Mouse (Mus musculus) forebrain, embryonic 10.5 days (tissue): ENCODE measurements around the gene Nxf7. TPM values are rescaled to one million over a fixed set of nuclear protein-coding genes. Genes with fewer than 3 reads are reported as not detected.
"Not testable (repeated sequence)": the region's sequence is repeated elsewhere in the genome, so short reads cannot be mapped to it uniquely, and the experiment has no call there.

Source experiments
- DNase-seq: peaks from one replicate; pipeline ENCODE4 v3.0.0-alpha.2; 2017; ENCODE audit warnings: low spot score; ENCODE audit errors: extremely low spot score
- H3K27ac ChIP-seq: fragments of 300-500 bp; sonication (generic); 2 replicates; pipeline ENCODE4 v1.5.1; 2016; ENCODE audit warnings: mild to moderate bottlenecking
- H3K27me3 ChIP-seq: fragments of 300-500 bp; sonication (generic); 2 replicates; pipeline ENCODE4 v1.6.1; 2016; ENCODE audit warnings: mild to moderate bottlenecking; ENCODE audit not compliant: poor library complexity, severe bottlenecking
- H3K36me3 ChIP-seq: fragments of 300-500 bp; sonication (generic); replicated peaks from 2 replicates; pipeline ENCODE4 v1.6.1; 2016; ENCODE audit warnings: mild to moderate bottlenecking, moderate library complexity
- H3K4me1 ChIP-seq: fragments of 300-500 bp; sonication (generic); 2 replicates; pipeline ENCODE4 v1.6.1; 2016
- H3K4me3 ChIP-seq: fragments of 300-500 bp; sonication (generic); 2 replicates; pipeline ENCODE4 v1.5.1; 2016; ENCODE audit warnings: mild to moderate bottlenecking, moderate library complexity
- H3K9me3 ChIP-seq: fragments of 300-500 bp; sonication (generic); 2 replicates; pipeline ENCODE4 v1.6.1; 2016; ENCODE audit warnings: mild to moderate bottlenecking, moderate library complexity
- WGBS: fragments of 180-500 bp; shearing (Covaris S2); methylation state at CpG from one replicate; pipeline ENCODE4 v1.1.7; 2016; 5-methylcytosine and 5-hydroxymethylcytosine counted together
- polyA plus RNA-seq: library from polyadenylated mRNA; unstranded; fragments of >200 nt; fragmentation: Nextera tagmentation; extraction: Ambion mirVana; gene quantifications from 2 replicates; pipeline ENCODE4 v1.2.1, GENCODE M21; 2016

Nxf7 gene
- not detected in 2 replicates for polyA plus RNA-seq

GRCm38 (mm10) chrX:135598677-135599076 lies at the start of gene Nxf7:
Nxf7 (minus strand) TSS chrX:135598777.
- no peak for DNase-seq
- no peak within 1 kb of the TSS for H3K4me3 ChIP-seq
- WGBS = 79% methylated on average over 2 of the region's 2 CpGs

DNA sequence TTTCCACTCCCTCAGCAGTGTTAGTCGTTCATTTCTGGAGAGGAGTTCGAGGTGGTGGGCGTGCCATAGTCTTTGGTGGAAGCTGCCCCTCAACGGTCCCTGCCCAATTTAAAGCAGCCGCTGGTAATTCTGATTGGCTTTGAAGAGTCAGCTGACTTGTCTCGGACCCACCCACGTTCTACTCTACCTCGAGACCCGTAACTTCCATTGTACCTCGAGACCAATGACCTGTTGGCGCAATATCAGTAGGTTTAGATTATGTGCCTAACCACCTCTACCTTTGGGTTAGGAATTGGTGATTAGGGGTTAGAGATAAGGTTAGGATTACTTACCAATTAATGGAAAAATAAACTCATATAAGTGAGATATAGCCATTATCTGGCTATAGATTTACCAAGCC lies 29.0 kb upstream of the Nxf7 start, which contains the start of gene Prame:
Gene Prame (minus strand): TSS at position 101 of the 400 bp plus-strand sequence.
- Histone ChIP-seq H3K9me3 (no peaks in the 10 kb centered on the region), H3K4me1 (no peaks in the 10 kb centered on the region), H3K4me3 (no peak within 1 kb of the TSS), H3K36me3 (no peaks in the 10 kb centered on the region), H3K27ac (no peak within 1 kb of the TSS), H3K27me3 (0 out of 2 replicates have a peak, but pooled peaks cover 2% of the 10 kb centered on the region)
- no peak for DNase-seq
- 91% methylated on average over 11 of the region's 11 CpGs for WGBS

More at GRCm38 (mm10) chrX:135598677-135599076, at the start of gene Nxf7:
- Histone ChIP-seq H3K9me3 (peaks cover 12% of the 10 kb centered on the region; the same call in 1 of the 2 replicates), H3K36me3 (no peaks in the 10 kb centered on the region), H3K27me3 (no peaks in the 10 kb centered on the region; the same call in 1 of the 2 replicates), H3K27ac (no peak within 1 kb of the TSS), H3K4me1 (no peaks in the 10 kb centered on the region)

DNA sequence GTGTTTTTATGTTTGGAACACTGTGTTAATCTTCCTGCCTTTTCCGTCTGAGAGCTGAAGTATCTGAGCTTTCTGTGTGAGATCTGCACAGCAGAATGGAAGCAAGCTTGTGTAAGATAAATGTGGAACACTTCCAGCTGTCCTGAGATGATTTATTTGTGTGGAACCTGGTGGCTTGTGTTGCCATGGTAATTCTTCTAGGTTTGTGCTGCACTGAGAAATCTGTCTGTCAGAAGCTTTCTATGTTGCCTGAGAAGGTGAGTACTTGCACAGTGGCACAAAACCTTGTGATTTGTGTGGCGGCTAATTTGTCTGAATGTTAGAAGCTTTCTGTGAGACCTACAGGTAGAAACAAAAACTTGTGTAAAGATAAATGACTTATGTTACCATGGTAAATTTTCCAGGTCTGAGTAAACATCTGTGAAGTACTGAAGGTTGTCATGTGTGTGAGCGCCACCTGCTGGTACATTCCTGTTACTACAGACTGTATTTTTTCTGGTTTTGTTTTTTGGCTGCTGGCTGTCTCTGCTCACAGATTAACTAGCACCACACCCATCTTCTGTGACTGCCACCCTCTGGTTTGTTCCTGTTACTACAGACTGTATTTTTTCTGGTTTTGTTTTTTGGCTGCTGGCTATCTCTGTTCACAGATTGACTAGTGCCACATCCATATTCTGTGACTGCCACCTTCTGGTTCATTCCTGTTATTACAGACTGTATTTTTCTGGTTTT lies 2.9 kb upstream of the Nxf7 start:
- not testable (repeated sequence) for H3K4me3 ChIP-seq, DNase-seq, H3K27me3 ChIP-seq, H3K27ac ChIP-seq, H3K4me1 ChIP-seq, H3K36me3 ChIP-seq
- 72% methylated on average over 3 of the region's 3 CpGs for WGBS
- peaks cover 12% of the 10 kb centered on the region; the same call in 1 of the 2 replicates for H3K9me3 ChIP-seq

DNA sequence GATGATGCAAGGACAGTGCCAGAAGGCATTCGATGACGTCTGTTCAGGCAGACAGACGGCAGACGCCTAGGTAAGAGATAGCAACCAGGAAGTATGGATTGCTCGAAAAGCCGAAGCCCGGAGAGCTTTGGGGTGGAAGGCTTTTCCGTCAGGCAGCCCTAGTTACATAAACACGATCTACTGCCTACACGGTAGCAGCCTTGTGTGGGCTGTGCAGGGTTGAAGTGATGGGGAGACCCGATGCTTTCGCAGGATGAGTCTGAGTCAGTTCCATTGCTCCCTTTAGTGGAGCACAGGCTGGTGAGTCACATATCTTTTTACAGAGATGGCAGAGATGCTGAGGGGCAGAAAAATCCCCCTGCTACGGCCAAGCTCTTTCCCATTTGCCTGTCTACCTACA lies 481 bp downstream of the Nxf7 start:
- Histone ChIP-seq H3K4me3 (no peak overlapping the region), H3K9me3 (peaks cover 12% of the 10 kb centered on the region; the same call in 1 of the 2 replicates), H3K27me3 (peaks cover 2% of the 10 kb centered on the region), H3K36me3 (no peaks in the 10 kb centered on the region), H3K4me1 (no peaks in the 10 kb centered on the region), H3K27ac (no peak overlapping the region)
- no peak for DNase-seq
- 92% methylated on average over 13 of the region's 13 CpGs for WGBS

DNA sequence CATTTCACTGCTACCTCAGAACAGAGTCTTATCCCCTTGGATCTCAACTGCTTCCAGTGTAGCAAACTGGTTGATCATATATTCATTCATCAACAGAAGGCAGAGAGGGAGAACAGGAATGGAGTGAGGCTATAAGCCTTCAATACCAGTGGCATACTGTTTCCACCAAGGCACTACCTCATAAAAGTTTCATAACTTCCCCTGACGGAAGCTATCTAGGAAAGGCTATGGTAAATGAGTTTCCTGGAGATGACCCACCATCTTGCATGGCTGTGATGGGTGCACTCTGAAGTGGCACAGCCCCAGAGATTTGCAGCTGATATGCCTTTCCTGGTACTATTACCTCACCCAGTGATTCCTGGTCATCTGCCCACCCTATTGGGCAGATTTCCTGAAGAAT lies 22.2 kb downstream of the Nxf7 start:
- Histone ChIP-seq H3K4me3 (no peak overlapping the region), H3K36me3 (no peaks in the 10 kb centered on the region), H3K27me3 (peaks cover 14% of the 10 kb centered on the region), H3K4me1 (no peaks in the 10 kb centered on the region), H3K9me3 (no peaks in the 10 kb centered on the region), H3K27ac (no peak overlapping the region)
- 90% methylated on average over 1 of the region's 1 CpGs for WGBS
- no peak for DNase-seq

- H3K4me1 ChIP-seq, H3K27ac ChIP-seq, H3K4me3 ChIP-seq, H3K36me3 ChIP-seq, DNase-seq, H3K9me3 ChIP-seq: not testable (repeated sequence)
- peaks cover 14% of the 10 kb centered on the region for H3K27me3 ChIP-seq
- 80% methylated on average over 9 of the region's 9 CpGs for WGBS
Measured at GRCm38 (mm10) chrX:135574958-135575628, 23.5 kb downstream of the Nxf7 start.

DNA sequence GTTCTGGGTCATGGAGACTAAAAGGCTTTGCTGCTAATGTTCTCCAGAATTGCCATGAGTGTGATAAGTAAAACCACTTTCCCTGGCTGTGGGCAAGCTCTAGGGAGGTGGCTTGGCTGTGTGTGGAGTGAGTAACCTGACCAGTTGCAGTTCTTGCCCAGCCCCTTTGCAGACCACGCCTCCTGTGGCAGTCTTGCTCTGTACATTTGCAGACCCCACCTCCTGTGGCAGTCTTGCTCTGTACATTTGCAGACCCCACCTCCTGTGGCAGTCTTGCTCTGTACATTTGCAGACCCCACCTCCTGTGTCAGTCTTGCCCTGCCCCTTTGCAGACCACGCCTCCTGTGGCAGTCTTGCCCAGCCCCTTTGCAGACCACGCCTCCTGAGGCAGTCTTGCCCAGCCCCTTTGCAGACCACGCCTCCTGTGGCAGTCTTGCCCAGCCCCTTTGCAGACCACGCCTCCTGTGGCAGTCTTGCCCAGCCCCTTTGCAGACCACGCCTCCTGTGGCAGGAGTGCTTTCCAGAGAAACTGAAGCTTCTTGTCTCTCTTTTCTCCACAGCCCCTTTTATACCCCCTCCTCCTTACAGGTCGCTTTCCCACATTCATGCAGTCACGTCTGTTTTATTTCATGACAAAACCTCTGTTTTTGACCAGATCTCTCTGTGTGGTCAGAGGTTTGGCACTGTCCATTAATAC lies 24.2 kb downstream of the Nxf7 start:
- not testable (repeated sequence) for H3K4me1 ChIP-seq, H3K4me3 ChIP-seq, DNase-seq, H3K9me3 ChIP-seq, H3K36me3 ChIP-seq, H3K27ac ChIP-seq
- WGBS = 30% methylated on average over 8 of the region's 8 CpGs
- H3K27me3 ChIP-seq = peaks cover 14% of the 10 kb centered on the region

DNA sequence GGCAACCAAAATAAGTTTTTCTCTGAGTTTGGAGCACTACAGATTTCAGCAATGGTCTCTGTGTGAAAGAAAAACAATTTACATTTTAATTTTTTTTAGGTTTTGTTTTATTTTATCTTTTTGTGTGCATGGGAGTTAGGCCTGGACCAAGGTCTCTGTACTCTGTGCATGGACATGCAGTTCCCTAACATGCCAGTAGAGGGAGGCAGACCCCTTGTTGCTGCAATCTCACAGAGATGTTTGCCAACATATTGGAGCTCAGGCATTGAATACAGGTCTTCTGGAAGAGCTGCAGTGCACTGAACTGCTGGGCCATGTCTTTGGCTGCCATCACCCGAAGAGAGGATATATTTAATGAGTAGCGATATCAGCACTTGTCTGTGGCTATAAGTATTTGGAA lies 29.1 kb downstream of the Nxf7 start:
- H3K9me3 ChIP-seq, H3K4me1 ChIP-seq, H3K4me3 ChIP-seq, H3K36me3 ChIP-seq, H3K27ac ChIP-seq: not testable (repeated sequence)
- DNase-seq = peak; percentile 37
- H3K27me3 ChIP-seq = peaks cover 13% of the 10 kb centered on the region; the same call in 1 of the 2 replicates
- WGBS = 28% methylated on average over 1 of the region's 2 CpGs

DNA sequence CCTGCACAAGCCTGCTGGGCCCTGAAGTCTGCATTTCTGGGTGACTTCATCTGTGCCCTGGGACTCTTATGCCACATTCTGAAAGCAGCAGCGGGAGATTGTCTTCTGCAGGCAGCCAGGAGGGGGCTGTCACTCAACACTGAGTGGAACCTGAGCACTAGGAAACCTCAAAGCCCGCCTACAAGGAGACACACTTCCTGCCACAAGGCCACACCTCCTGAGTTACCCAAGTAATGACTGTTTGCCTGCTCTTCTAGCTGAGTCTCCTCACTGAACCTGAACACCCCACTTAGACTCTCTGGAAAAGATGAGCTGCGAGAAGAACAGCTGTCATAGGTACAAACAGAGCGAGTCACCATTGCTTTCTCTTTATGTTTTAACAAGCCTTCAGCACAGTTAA lies 33.6 kb downstream of the Nxf7 start:
- H3K4me3 ChIP-seq, H3K27me3 ChIP-seq, H3K4me1 ChIP-seq, H3K27ac ChIP-seq, H3K9me3 ChIP-seq, DNase-seq, H3K36me3 ChIP-seq: not testable (repeated sequence)
- 63% methylated on average over 4 of the region's 4 CpGs for WGBS

GRCm38 (mm10) chrX:135562841-135563240 lies 35.7 kb downstream of the Nxf7 start:
- WGBS = 68% methylated on average over 2 of the region's 2 CpGs
- H3K36me3 ChIP-seq = no peaks in the 10 kb centered on the region
- H3K27ac ChIP-seq = no peak overlapping the region
- H3K4me1 ChIP-seq = no peaks in the 10 kb centered on the region
- no peaks in the 10 kb centered on the region for H3K9me3 ChIP-seq
- no peak overlapping the region for H3K4me3 ChIP-seq
- DNase-seq = no peak
- peaks cover 2% of the 10 kb centered on the region; the same call in 1 of the 2 replicates for H3K27me3 ChIP-seq

DNA sequence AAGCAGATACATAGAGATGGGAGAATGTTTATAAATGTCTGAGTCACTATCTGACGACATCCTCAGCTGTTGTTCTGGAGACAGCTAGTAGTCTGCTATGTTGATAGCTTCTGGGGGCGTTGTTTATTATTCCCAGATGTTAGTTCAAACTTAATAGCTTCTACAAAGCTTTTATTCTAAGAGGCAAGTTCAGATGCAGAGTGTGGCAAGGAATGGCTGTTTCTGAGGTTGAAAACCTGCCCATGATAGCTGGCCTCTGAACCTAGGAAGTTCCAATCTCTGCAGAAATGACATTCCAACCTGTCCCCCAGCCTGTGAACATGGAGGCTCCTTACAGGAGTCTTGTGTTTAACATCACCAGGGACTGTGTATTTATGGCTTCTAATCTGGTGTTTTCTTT lies 36.9 kb downstream of the Nxf7 start:
- H3K27ac ChIP-seq, H3K4me3 ChIP-seq, H3K9me3 ChIP-seq, H3K4me1 ChIP-seq, H3K27me3 ChIP-seq, DNase-seq, H3K36me3 ChIP-seq: not testable (repeated sequence)
- 54% methylated on average over 2 of the region's 2 CpGs for WGBS

- H3K9me3 ChIP-seq, H3K4me3 ChIP-seq, H3K27ac ChIP-seq, DNase-seq, H3K4me1 ChIP-seq, H3K27me3 ChIP-seq, H3K36me3 ChIP-seq: not testable (repeated sequence)
- 27% methylated on average over 4 of the region's 4 CpGs for WGBS
Measured at GRCm38 (mm10) chrX:135560933-135561332, 37.6 kb downstream of the Nxf7 start.

DNA sequence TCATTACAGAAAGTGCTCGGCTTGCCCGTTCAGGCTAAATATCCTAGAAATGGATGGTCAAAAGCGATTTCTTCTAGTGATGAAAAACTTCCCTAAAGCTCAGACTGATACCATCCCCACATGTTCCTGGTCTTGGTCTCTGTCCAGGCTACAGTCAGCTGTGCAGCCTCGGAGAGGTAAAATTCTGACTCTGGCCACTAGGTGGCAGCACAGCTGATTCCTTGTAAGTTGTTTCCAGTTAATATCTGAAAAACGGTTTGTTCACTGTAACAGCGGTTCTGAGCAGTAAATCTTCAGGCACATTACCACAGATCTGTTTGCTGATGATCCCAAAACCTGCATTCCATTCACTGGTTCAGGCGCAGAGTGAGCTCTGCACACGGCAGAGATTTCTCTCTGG lies 38.9 kb downstream of the Nxf7 start:
- H3K9me3 ChIP-seq, H3K36me3 ChIP-seq, H3K27me3 ChIP-seq, H3K27ac ChIP-seq, H3K4me3 ChIP-seq, H3K4me1 ChIP-seq, DNase-seq: not testable (repeated sequence)
- WGBS = 28% methylated on average over 8 of the region's 8 CpGs
